Mouse (Mus musculus) embryonic facial prominence, embryonic 14.5 days (tissue): ENCODE results near the gene Tmem185a. TPM values are rescaled to one million over a fixed set of nuclear protein-coding genes. Genes with fewer than 3 reads are reported as not detected.
A peak's percentile ranks its signal among the peaks of the same experiment; 100 is the strongest.
"Not testable (repeated sequence)": the region's sequence is repeated elsewhere in the genome, so short reads cannot be mapped to it uniquely, and the experiment has no call there.

Source experiments
- ATAC-seq: fragments of 200-750 bp; cut with Nextera tagmentation; 2 replicates; pipeline ENCODE4 v1.8.0; 2017; ENCODE audit warnings: low read depth, moderate number of reproducible peaks, moderate TSS enrichment
- DNase-seq: peaks from one replicate; pipeline ENCODE4 v3.0.0-alpha.2; 2015; ENCODE audit warnings: low spot score
- H3K27ac ChIP-seq: fragments of 300-500 bp; sonication (generic); replicated peaks from 2 replicates; pipeline ENCODE4 v1.5.1; 2014; ENCODE audit warnings: low read depth, mild to moderate bottlenecking, low read length, moderate library complexity
- H3K27me3 ChIP-seq: fragments of 300-500 bp; sonication (generic); replicated peaks from 2 replicates; pipeline ENCODE4 v1.6.1; 2014; ENCODE audit warnings: low read length; ENCODE audit not compliant: control insufficient read depth, insufficient read depth
- H3K36me3 ChIP-seq: fragments of 300-500 bp; sonication (generic); 2 replicates; pipeline ENCODE4 v1.6.1; 2014; ENCODE audit warnings: low read length, mixed read lengths; ENCODE audit not compliant: control insufficient read depth, insufficient read depth
- H3K4me1 ChIP-seq: fragments of 300-500 bp; sonication (generic); 2 replicates; pipeline ENCODE4 v1.6.1; 2014; ENCODE audit warnings: antibody characterized with exemption, low read length; ENCODE audit not compliant: control insufficient read depth, insufficient read depth
- H3K4me2 ChIP-seq: fragments of 300-500 bp; sonication (generic); 2 replicates; pipeline ENCODE4 v1.6.1; 2014; ENCODE audit warnings: low read depth, mild to moderate bottlenecking, low read length, moderate library complexity, mixed read lengths
- H3K4me3 ChIP-seq: fragments of 300-500 bp; sonication (generic); 2 replicates; pipeline ENCODE4 v1.5.1; 2014; ENCODE audit warnings: low read depth, mild to moderate bottlenecking, low read length
- H3K9ac ChIP-seq: fragments of 300-500 bp; sonication (generic); 2 replicates; pipeline ENCODE4 v1.6.1; 2014; ENCODE audit warnings: low read depth, mild to moderate bottlenecking, low read length, moderate library complexity, mixed read lengths
- H3K9me3 ChIP-seq: fragments of 300-500 bp; sonication (generic); 2 replicates; pipeline ENCODE4 v1.6.1; 2016; ENCODE audit warnings: low read length; ENCODE audit not compliant: control insufficient read depth
- WGBS: fragments of 180-500 bp; shearing (Covaris S2); extraction: QIAGEN DNeasy Blood & Tissue Kit; methylation state at CpG from one replicate; pipeline ENCODE4 v1.1.7; 2014; 5-methylcytosine and 5-hydroxymethylcytosine counted together
- polyA plus RNA-seq: library from polyadenylated mRNA; unstranded; fragments of >200 nt; fragmentation: Nextera tagmentation; extraction: Ambion mirVana; gene quantifications from 2 replicates; pipeline ENCODE4 v1.2.1, GENCODE M21; 2014

Gene Tmem185a
- 45.1 and 50.3 TPM in 2 replicates for polyA plus RNA-seq

DNA sequence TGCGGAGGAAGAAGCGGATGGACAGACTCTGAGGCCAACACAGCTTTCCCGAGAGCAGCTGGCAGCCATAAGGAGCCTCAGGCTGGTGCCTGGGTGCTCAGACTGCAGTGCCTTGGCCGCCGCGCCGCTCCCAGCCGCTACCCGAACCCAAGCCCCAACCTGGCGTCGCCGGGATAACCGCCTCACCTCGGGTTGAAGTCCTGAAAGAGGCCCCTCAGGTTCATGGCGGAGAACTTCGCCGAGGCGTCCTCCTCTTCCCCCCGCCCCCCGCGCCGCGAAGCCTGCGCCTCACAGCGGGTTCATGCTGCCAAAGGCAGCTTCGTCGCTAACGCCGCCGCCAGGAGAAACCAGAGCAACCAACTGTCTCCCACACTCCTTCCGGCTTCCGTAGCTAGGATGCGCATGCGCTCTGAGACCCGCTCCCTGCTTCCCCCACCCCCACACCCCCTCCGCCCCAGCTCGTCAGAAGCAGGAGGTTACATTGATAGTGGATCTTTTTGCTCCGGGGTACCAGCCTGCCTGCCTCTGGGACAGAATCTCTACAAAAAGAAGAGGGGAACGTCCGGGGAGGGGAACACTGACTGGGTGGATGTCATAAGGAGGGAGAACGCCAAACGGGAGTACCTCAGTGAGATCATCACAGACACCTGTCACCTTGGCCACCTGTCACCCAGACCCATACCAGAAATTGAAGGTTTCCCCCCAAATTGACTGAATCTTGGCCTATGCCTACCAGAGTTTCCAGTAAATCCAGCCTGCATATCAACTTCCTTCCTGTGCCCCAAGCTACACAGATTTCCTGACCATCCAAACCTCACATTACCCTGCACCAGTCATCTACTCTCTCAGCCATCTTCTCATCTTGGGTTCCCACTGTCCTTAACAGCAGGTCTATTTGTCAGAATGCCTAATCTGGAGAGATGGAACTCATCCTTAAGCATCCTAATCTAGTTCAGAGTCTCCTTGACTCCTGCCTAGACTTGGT, at the start of gene Tmem185a:
Tmem185a (minus strand) TSS at position 389 of the 985 bp plus-strand sequence.
- H3K27ac ChIP-seq = peak within 1 kb of the TSS; percentile 78
- DNase-seq (peak; percentile 91), ATAC-seq (peak; percentile 96)
- peak within 1 kb of the TSS; percentile 52 for H3K4me2 ChIP-seq
- H3K27me3 ChIP-seq = no peaks in the 10 kb centered on the region; the same call in none of the 2 replicates
- peak within 1 kb of the TSS; percentile 72 for H3K9ac ChIP-seq
- no peaks in the 10 kb centered on the region for H3K36me3 ChIP-seq
- no peaks in the 10 kb centered on the region for H3K9me3 ChIP-seq
- 17% methylated on average over 24 of the region's 42 CpGs for WGBS
- peak within 1 kb of the TSS; percentile 56 for H3K4me3 ChIP-seq
- no peaks in the 10 kb centered on the region for H3K4me1 ChIP-seq

DNA sequence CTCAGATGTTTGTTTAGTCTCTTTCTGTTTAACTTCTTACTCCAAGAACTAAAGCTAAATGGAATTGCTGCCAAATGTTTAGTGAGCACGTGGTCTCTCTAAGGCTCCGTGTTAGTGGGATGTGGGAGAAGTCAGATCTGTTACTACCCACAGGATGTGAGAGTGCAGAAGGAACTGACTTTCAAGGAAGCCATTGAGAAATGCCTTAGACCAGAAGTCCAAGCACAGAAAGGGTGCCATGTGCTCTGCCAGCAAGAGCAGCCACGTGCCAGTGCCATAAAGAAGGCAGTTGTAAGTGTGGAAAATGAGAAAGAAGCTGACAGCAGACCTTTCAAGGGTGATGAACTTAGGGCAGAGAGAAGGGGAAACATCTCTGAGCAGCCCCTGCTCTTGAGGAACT, 37.4 kb upstream of the Tmem185a start:
- H3K27me3 ChIP-seq, H3K4me2 ChIP-seq, H3K9me3 ChIP-seq, H3K4me3 ChIP-seq, H3K27ac ChIP-seq, ATAC-seq, H3K4me1 ChIP-seq, H3K9ac ChIP-seq, H3K36me3 ChIP-seq, DNase-seq: not testable (repeated sequence)
- WGBS = 61% methylated on average over 3 of the region's 3 CpGs

DNA sequence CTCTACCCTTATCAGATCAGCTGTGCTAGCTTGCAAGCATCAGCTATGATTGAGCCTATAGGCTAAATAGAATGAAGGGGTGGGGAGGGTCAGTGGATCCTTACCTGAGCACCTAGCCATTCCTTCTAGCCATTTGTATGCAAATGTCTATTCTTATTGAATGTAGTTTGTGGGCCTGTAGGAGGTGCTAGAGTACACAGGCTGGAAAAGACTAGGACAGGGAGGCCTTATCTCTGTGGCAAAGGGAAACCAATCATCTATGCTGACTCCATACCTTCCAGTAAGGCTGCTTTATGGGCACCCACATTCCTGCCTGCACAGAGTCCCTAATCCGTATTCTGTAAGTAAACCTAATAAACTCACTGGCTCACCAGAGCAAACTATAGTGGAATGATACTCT, 10.3 kb upstream of the Tmem185a start:
- not testable (repeated sequence) for H3K4me3 ChIP-seq, H3K27me3 ChIP-seq, ATAC-seq, H3K9me3 ChIP-seq, H3K9ac ChIP-seq, H3K4me2 ChIP-seq, DNase-seq, H3K27ac ChIP-seq, H3K4me1 ChIP-seq, H3K36me3 ChIP-seq
- no CpG with 5 or more reads among the region's 1 CpGs for WGBS

DNA sequence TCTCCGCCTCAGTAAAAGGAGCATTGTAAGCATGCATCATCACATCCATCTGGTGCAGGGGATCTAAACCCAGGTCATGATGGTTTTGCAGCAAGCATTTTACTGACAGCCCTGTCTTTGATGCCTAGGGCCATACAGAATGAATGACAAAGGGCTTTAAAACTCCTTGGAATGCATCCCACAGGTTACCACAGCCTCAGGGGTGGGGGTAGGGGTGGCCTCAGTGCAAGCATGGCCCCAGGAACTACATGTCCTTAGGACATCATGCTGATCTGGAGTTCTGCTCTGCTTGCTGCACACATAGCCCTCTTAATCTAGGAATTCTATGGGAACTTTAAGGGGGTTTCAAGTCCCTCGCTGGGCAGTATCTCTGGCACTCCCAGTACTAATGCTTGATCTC, 5.2 kb upstream of the Tmem185a start:
- DNase-seq (no peak), ATAC-seq (no peak)
- no peaks in the 10 kb centered on the region; the same call in none of the 2 replicates for H3K27me3 ChIP-seq
- H3K9me3 ChIP-seq = no peaks in the 10 kb centered on the region
- no peak overlapping the region for H3K9ac ChIP-seq
- no peak overlapping the region for H3K27ac ChIP-seq
- no peak overlapping the region for H3K4me2 ChIP-seq
- no peak overlapping the region for H3K4me3 ChIP-seq
- WGBS = 42% methylated on average over 2 of the region's 2 CpGs
- no peaks in the 10 kb centered on the region for H3K4me1 ChIP-seq
- H3K36me3 ChIP-seq = no peaks in the 10 kb centered on the region

DNA sequence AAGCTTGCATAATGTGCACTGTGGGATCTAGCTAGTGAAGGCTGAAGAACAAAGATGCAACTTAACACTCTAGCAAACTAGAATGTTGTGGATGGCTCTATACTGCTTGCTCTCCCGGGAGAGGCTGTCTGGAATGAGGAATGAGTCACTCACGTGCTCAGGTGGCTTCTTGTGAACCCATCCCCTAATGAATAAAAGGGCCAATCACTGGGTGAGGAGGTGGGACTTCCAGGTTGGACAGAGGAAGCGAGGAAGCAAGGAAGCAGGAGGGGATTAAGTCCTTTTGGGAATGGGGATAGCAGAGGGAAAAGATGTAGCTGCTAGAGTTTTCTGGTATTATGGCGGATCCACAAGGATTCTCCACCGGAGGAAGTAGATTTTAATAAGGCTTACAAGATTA, 1.7 kb upstream of the Tmem185a start:
- WGBS = 53% methylated on average over 5 of the region's 5 CpGs
- ATAC-seq = no peak
- Histone ChIP-seq H3K4me3 (no peak overlapping the region), H3K9me3 (no peaks in the 10 kb centered on the region), H3K4me2 (no peak overlapping the region), H3K4me1 (no peaks in the 10 kb centered on the region), H3K36me3 (no peaks in the 10 kb centered on the region), H3K27ac (no peak overlapping the region), H3K9ac (no peak overlapping the region), H3K27me3 (no peaks in the 10 kb centered on the region; the same call in none of the 2 replicates)
- DNase-seq = no peak

DNA sequence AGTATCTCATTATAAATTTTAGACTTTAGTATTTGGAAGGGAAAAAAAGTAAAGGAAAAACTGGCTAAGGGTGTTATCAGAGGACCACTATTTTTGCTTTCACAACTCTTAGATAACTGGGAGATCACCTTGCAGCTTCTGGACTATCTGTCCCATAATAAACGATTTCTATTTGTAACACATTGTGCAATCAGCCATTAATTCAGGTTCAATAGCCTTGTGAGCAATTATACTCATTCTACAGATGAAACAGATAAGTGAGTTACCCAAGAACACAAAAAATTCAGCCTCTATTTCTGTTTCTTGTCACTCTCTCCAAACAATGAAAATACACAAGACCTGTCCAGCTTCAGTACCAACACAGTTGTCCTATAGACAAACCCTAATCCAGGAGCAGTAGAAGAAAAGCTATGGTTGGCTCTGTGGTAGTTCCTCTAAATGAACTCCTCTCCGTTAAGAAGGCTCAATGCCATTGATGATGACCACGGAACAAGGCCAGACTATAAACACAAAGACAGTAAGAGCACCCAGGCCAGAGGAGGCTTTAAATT, 1.7 kb downstream of the Tmem185a start:
- Histone ChIP-seq H3K9me3 (no peaks in the 10 kb centered on the region), H3K4me3 (no peak overlapping the region), H3K4me2 (peak overlapping the region; percentile 52), H3K36me3 (no peaks in the 10 kb centered on the region), H3K27me3 (no peaks in the 10 kb centered on the region; the same call in 1 of the 2 replicates), H3K27ac (no peak overlapping the region), H3K9ac (no peak overlapping the region), H3K4me1 (no peaks in the 10 kb centered on the region)
- DNase-seq (no peak), ATAC-seq (no peak)
- 85% methylated on average over 3 of the region's 3 CpGs for WGBS

DNA sequence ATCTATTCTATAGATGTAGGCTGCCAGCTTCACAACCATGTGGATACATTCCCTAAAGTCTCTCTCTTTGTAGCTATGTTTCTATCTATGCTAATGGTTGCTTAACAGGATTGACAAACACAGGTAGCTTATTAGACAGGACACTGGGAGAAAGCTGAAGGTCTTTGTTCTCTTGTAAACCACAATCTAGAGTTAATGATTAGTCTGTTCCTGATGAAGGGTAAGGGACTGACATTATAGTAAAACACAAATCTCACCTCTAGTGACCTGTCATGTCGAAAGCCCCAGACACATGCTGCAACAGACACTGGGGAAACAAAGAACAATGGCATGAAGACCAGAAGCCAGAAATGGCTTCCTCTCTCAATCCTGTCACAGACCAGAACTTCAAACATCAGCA, 10.1 kb downstream of the Tmem185a start:
- H3K27me3 ChIP-seq = no peaks in the 10 kb centered on the region
- no peak for DNase-seq
- H3K4me2 ChIP-seq = no peak overlapping the region
- no peak overlapping the region for H3K27ac ChIP-seq
- H3K9me3 ChIP-seq = no peaks in the 10 kb centered on the region
- no peaks in the 10 kb centered on the region for H3K4me1 ChIP-seq
- no peak overlapping the region for H3K4me3 ChIP-seq
- WGBS = 56% methylated on average over 1 of the region's 1 CpGs
- H3K36me3 ChIP-seq = no peaks in the 10 kb centered on the region
- ATAC-seq = no peak
- no peak overlapping the region for H3K9ac ChIP-seq

DNA sequence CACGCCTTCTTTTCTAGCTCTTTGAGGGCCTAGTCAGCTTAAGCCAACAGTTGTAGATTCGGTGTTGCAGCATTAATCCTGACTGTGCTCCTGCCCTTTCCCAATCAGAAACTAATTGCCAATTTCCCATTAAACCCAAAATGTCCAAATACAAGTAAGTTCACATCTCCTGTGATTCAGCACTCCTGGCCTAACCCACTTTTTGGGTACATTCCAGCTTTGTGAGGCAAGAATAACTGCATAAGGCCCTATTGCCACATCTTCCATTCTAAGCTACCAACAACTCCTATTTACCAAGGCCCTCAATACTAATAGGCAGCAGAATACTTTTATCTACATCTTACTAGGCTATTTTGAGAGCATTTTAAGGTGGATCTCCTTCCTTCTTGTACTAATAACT, 11.5 kb downstream of the Tmem185a start:
- 92% methylated on average over 2 of the region's 2 CpGs for WGBS
- Histone ChIP-seq H3K27ac (no peak overlapping the region), H3K9ac (no peak overlapping the region), H3K4me1 (no peaks in the 10 kb centered on the region), H3K4me2 (no peak overlapping the region), H3K9me3 (no peaks in the 10 kb centered on the region), H3K4me3 (no peak overlapping the region), H3K36me3 (0 out of 2 replicates have a peak, but pooled peaks cover 4% of the 10 kb centered on the region), H3K27me3 (no peaks in the 10 kb centered on the region)
- DNase-seq (no peak), ATAC-seq (no peak)
